Mouse (Mus musculus) c-Kit-positive CD71-negative TER-119-negative erythroid progenitor cells, embryonic 14.5 days (primary cell): Measurements from ENCODE around the gene Nthl1.

Experiments
- DNase-seq: peaks from one replicate; pipeline ENCODE4 v3.0.0-alpha.2; 2013; ENCODE audit warnings: low read depth

Gene Nthl1

GRCm38 (mm10) chr17:24628646-24629045 lies 3.8 kb upstream of the Nthl1 start:
- peak; percentile 66 for DNase-seq

- no peak for DNase-seq
Observed at GRCm38 (mm10) chr17:24630072-24630471, 2.4 kb upstream of the Nthl1 start.

- no peak for DNase-seq
Observed at GRCm38 (mm10) chr17:24632813-24633449, 451 bp downstream of the Nthl1 start.

- DNase-seq: no peak
Observed at GRCm38 (mm10) chr17:24633831-24634230, 1.4 kb downstream of the Nthl1 start.

- no peak for DNase-seq
Observed at GRCm38 (mm10) chr17:24635024-24635423, 2.5 kb downstream of the Nthl1 start.

- DNase-seq: no peak
Observed at GRCm38 (mm10) chr17:24635694-24636093, 3.2 kb downstream of the Nthl1 start.

- no peak for DNase-seq
Observed at GRCm38 (mm10) chr17:24636781-24637481, 4.5 kb downstream of the Nthl1 start.

- no peak for DNase-seq
Observed at GRCm38 (mm10) chr17:24638214-24638613, 5.7 kb downstream of the Nthl1 start.

GRCm38 (mm10) chr17:24638840-24639239 lies 6.4 kb downstream of the Nthl1 start:
- no peak for DNase-seq

GRCm38 (mm10) chr17:24639571-24639988 lies 7.1 kb downstream of the Nthl1 start:
- DNase-seq: no peak

GRCm38 (mm10) chr17:24640119-24640518 lies 7.6 kb downstream of the Nthl1 start:
- DNase-seq: no peak

- no peak for DNase-seq
Observed at GRCm38 (mm10) chr17:24640581-24640980, 8.1 kb downstream of the Nthl1 start.

GRCm38 (mm10) chr17:24641944-24642343 lies 9.5 kb downstream of the Nthl1 start:
- no peak for DNase-seq

- no peak for DNase-seq
Observed at GRCm38 (mm10) chr17:24642791-24643343, 10.4 kb downstream of the Nthl1 start.

- DNase-seq: no peak
Observed at GRCm38 (mm10) chr17:24644030-24644715, 11.7 kb downstream of the Nthl1 start.

- no peak for DNase-seq
Observed at GRCm38 (mm10) chr17:24644875-24645721, 12.6 kb downstream of the Nthl1 start.

GRCm38 (mm10) chr17:24645916-24646315 lies 13.4 kb downstream of the Nthl1 start:
- no peak for DNase-seq

GRCm38 (mm10) chr17:24646381-24646780 lies 13.9 kb downstream of the Nthl1 start:
- no peak for DNase-seq

- DNase-seq: no peak
Observed at GRCm38 (mm10) chr17:24647493-24647892, 15.0 kb downstream of the Nthl1 start.

- no peak for DNase-seq
Observed at GRCm38 (mm10) chr17:24648731-24649377, 16.4 kb downstream of the Nthl1 start.

- DNase-seq: no peak
Observed at GRCm38 (mm10) chr17:24649581-24650069, 17.1 kb downstream of the Nthl1 start.
